Mouse (Mus musculus): ENCODE measurements around the gene Tomm5. TPM values are rescaled to one million over a fixed set of nuclear protein-coding genes. Genes with fewer than 3 reads are reported as not detected.

The Tomm5 gene
- polyA plus RNA-seq (2017; shearing (Covaris generic)), result 73.6 TPM

GRCm38 (mm10) chr4:45107601-45108277 is at the start of gene Tomm5:
Tomm5 (minus strand) TSS chr4:45108114.

GRCm38 (mm10) chr4:45084021-45084894 is 23.7 kb downstream of the Tomm5 start, which contains the start of gene Fbxo10:
Fbxo10 (minus strand) TSS chr4:45084604.

Other genes starting within 250 kb of the Tomm5 start
- gene Grhpr, start 126.7 kb downstream of the Tomm5 start, polyA plus RNA-seq (2017; shearing (Covaris generic)), result 14.2 TPM
- gene Zbtb5, start 95.7 kb downstream of the Tomm5 start, polyA plus RNA-seq (2017; shearing (Covaris generic)), result 6.4 TPM
- 32.8 TPM for gene Polr1e, start 89.5 kb downstream of the Tomm5 start, polyA plus RNA-seq (2017; shearing (Covaris generic))
- 1.8 TPM for gene Fbxo10, start 23.5 kb downstream of the Tomm5 start, polyA plus RNA-seq (2017; shearing (Covaris generic))
- 0.07 TPM for gene Frmpd1, start 76.8 kb upstream of the Tomm5 start, polyA plus RNA-seq (2017; shearing (Covaris generic))
- 10.0 TPM for gene Trmt10b, start 189.0 kb upstream of the Tomm5 start, polyA plus RNA-seq (2017; shearing (Covaris generic))
- gene Dcaf10, start 234.0 kb upstream of the Tomm5 start, polyA plus RNA-seq (2017; shearing (Covaris generic)), result 23.7 TPM
- 93.9 TPM for gene Exosc3, start 234.6 kb upstream of the Tomm5 start, polyA plus RNA-seq (2017; shearing (Covaris generic))